Mouse (Mus musculus) liver, embryonic 15.5 days (tissue): ENCODE results near the gene Ccser1. TPM values are rescaled to one million over a fixed set of nuclear protein-coding genes. Genes with fewer than 3 reads are reported as not detected.

Source experiments
- ATAC-seq: fragments of 200-750 bp; cut with Nextera tagmentation; 2 replicates; pipeline ENCODE4 v1.8.0; 2017; ENCODE audit warnings: moderate number of reproducible peaks, mild to moderate bottlenecking, moderate library complexity; ENCODE audit not compliant: insufficient read depth
- H3K27ac ChIP-seq: fragments of 300-500 bp; sonication (generic); replicated peaks from 2 replicates; pipeline ENCODE4 v1.5.1; 2015; ENCODE audit warnings: mild to moderate bottlenecking, inconsistent platforms
- H3K27me3 ChIP-seq: fragments of 300-500 bp; sonication (generic); 2 replicates; pipeline ENCODE4 v1.6.1; 2015; ENCODE audit warnings: mild to moderate bottlenecking, inconsistent platforms
- H3K36me3 ChIP-seq: fragments of 300-500 bp; sonication (generic); replicated peaks from 2 replicates; pipeline ENCODE4 v1.6.1; 2015; ENCODE audit warnings: moderate library complexity, mild to moderate bottlenecking, inconsistent platforms
- H3K4me1 ChIP-seq: fragments of 300-500 bp; sonication (generic); replicated peaks from 2 replicates; pipeline ENCODE4 v1.6.1; 2015; ENCODE audit warnings: inconsistent platforms
- H3K4me2 ChIP-seq: fragments of 300-500 bp; sonication (generic); 2 replicates; pipeline ENCODE4 v1.6.1; 2015; ENCODE audit warnings: moderate library complexity, mild to moderate bottlenecking, inconsistent platforms
- H3K4me3 ChIP-seq: fragments of 300-500 bp; sonication (generic); replicated peaks from 2 replicates; pipeline ENCODE4 v1.5.1; 2015; ENCODE audit warnings: mild to moderate bottlenecking, inconsistent platforms
- H3K9ac ChIP-seq: fragments of 300-500 bp; sonication (generic); 2 replicates; pipeline ENCODE4 v1.6.1; 2015; ENCODE audit warnings: moderate library complexity, mild to moderate bottlenecking, inconsistent platforms
- H3K9me3 ChIP-seq: fragments of 300-500 bp; sonication (generic); replicated peaks from 2 replicates; pipeline ENCODE4 v1.6.1; 2016; ENCODE audit warnings: inconsistent platforms
- WGBS: fragments of 180-500 bp; shearing (Covaris S2); methylation state at CpG from one replicate; pipeline ENCODE4 v1.1.7; 2015; ENCODE audit warnings: mixed read lengths; ENCODE audit not compliant: insufficient replicate concordance; 5-methylcytosine and 5-hydroxymethylcytosine counted together
- polyA plus RNA-seq: library from polyadenylated mRNA; unstranded; fragments of >200 nt; fragmentation: Nextera tagmentation; extraction: Ambion mirVana; gene quantifications from 2 replicates; pipeline ENCODE4 v1.2.1, GENCODE M21; 2015

Gene Ccser1
- polyA plus RNA-seq, 1 experiment from 2014 or later, result 0.23 TPM

GRCm38 (mm10) chr6:61876302-61876701 is 696.2 kb downstream of the Ccser1 start:
- Histone ChIP-seq H3K9ac (no peak overlapping the region), H3K4me1 (no peaks in the 10 kb centered on the region), H3K4me3 (no peak overlapping the region), H3K27me3 (no peaks in the 10 kb centered on the region), H3K36me3 (no peaks in the 10 kb centered on the region), H3K9me3 (no peaks in the 10 kb centered on the region), H3K4me2 (no peak overlapping the region), H3K27ac (no peak overlapping the region)
- no peak for ATAC-seq
- WGBS, result 54% methylated on average over 1 of the region's 1 CpGs

GRCm38 (mm10) chr6:61898238-61898637 is 718.1 kb downstream of the Ccser1 start:
- H3K36me3 ChIP-seq, result no peaks in the 10 kb centered on the region
- H3K27ac ChIP-seq, result no peak overlapping the region
- H3K9me3 ChIP-seq, result no peaks in the 10 kb centered on the region
- H3K4me3 ChIP-seq, result no peak overlapping the region
- no peaks in the 10 kb centered on the region for H3K27me3 ChIP-seq
- 54% methylated on average over 4 of the region's 4 CpGs for WGBS
- H3K9ac ChIP-seq, result no peak overlapping the region
- no peak overlapping the region for H3K4me2 ChIP-seq
- no peak for ATAC-seq
- no peaks in the 10 kb centered on the region for H3K4me1 ChIP-seq

GRCm38 (mm10) chr6:61902715-61903114 is 722.6 kb downstream of the Ccser1 start:
- H3K4me2 ChIP-seq, result no peak overlapping the region
- H3K4me1 ChIP-seq, result no peaks in the 10 kb centered on the region
- no peak overlapping the region for H3K27ac ChIP-seq
- no peak overlapping the region for H3K9ac ChIP-seq
- no peaks in the 10 kb centered on the region for H3K36me3 ChIP-seq
- WGBS, result 14% methylated on average over 1 of the region's 1 CpGs
- no peaks in the 10 kb centered on the region for H3K9me3 ChIP-seq
- no peaks in the 10 kb centered on the region for H3K27me3 ChIP-seq
- no peak overlapping the region for H3K4me3 ChIP-seq
- no peak for ATAC-seq

- no peaks in the 10 kb centered on the region for H3K4me1 ChIP-seq
- H3K27me3 ChIP-seq, result no peaks in the 10 kb centered on the region
- H3K9me3 ChIP-seq, result no peaks in the 10 kb centered on the region
- H3K9ac ChIP-seq, result no peak overlapping the region
- H3K36me3 ChIP-seq, result no peaks in the 10 kb centered on the region
- H3K4me2 ChIP-seq, result no peak overlapping the region
- no peak overlapping the region for H3K4me3 ChIP-seq
- 67% methylated on average over 3 of the region's 3 CpGs for WGBS
- ATAC-seq, result no peak
- no peak overlapping the region for H3K27ac ChIP-seq
Measured at GRCm38 (mm10) chr6:61912896-61913295, 732.8 kb downstream of the Ccser1 start.

GRCm38 (mm10) chr6:61931622-61932021 is 751.5 kb downstream of the Ccser1 start:
- WGBS, result 65% methylated on average over 1 of the region's 1 CpGs
- H3K27ac ChIP-seq, result no peak overlapping the region
- no peaks in the 10 kb centered on the region for H3K9me3 ChIP-seq
- no peak overlapping the region for H3K9ac ChIP-seq
- H3K4me1 ChIP-seq, result no peaks in the 10 kb centered on the region
- H3K36me3 ChIP-seq, result no peaks in the 10 kb centered on the region
- no peak overlapping the region for H3K4me3 ChIP-seq
- H3K4me2 ChIP-seq, result no peak overlapping the region
- H3K27me3 ChIP-seq, result no peaks in the 10 kb centered on the region
- ATAC-seq, result no peak

GRCm38 (mm10) chr6:61936656-61937055 is 756.5 kb downstream of the Ccser1 start:
- ATAC-seq, result no peak
- no peak overlapping the region for H3K27ac ChIP-seq
- no peak overlapping the region for H3K4me3 ChIP-seq
- H3K9ac ChIP-seq, result no peak overlapping the region
- no peaks in the 10 kb centered on the region for H3K27me3 ChIP-seq
- H3K9me3 ChIP-seq, result no peaks in the 10 kb centered on the region
- no peak overlapping the region for H3K4me2 ChIP-seq
- WGBS, result 40% methylated on average over 1 of the region's 1 CpGs
- no peaks in the 10 kb centered on the region for H3K36me3 ChIP-seq
- H3K4me1 ChIP-seq, result no peaks in the 10 kb centered on the region

- 68% methylated on average over 1 of the region's 1 CpGs for WGBS
- no peak overlapping the region for H3K4me2 ChIP-seq
- H3K4me3 ChIP-seq, result no peak overlapping the region
- no peaks in the 10 kb centered on the region for H3K27me3 ChIP-seq
- no peaks in the 10 kb centered on the region for H3K9me3 ChIP-seq
- ATAC-seq, result no peak
- no peaks in the 10 kb centered on the region for H3K36me3 ChIP-seq
- no peak overlapping the region for H3K27ac ChIP-seq
- H3K4me1 ChIP-seq, result no peaks in the 10 kb centered on the region
- no peak overlapping the region for H3K9ac ChIP-seq
Measured at GRCm38 (mm10) chr6:61939236-61939635, 759.1 kb downstream of the Ccser1 start.

GRCm38 (mm10) chr6:61953703-61954102 is 773.6 kb downstream of the Ccser1 start:
- H3K4me3 ChIP-seq, result no peak overlapping the region
- no peak overlapping the region for H3K9ac ChIP-seq
- H3K27me3 ChIP-seq, result no peaks in the 10 kb centered on the region
- WGBS, result 57% methylated on average over 2 of the region's 2 CpGs
- no peaks in the 10 kb centered on the region for H3K9me3 ChIP-seq
- H3K4me1 ChIP-seq, result no peaks in the 10 kb centered on the region
- no peak for ATAC-seq
- no peak overlapping the region for H3K4me2 ChIP-seq
- no peaks in the 10 kb centered on the region for H3K36me3 ChIP-seq
- H3K27ac ChIP-seq, result no peak overlapping the region

- no peak for ATAC-seq
- Histone ChIP-seq H3K4me3 (no peak overlapping the region), H3K27ac (no peak overlapping the region), H3K4me2 (no peak overlapping the region), H3K4me1 (no peaks in the 10 kb centered on the region), H3K36me3 (no peaks in the 10 kb centered on the region), H3K27me3 (no peaks in the 10 kb centered on the region), H3K9ac (no peak overlapping the region), H3K9me3 (no peaks in the 10 kb centered on the region)
- WGBS, result 52% methylated on average over 2 of the region's 2 CpGs
Measured at GRCm38 (mm10) chr6:61976878-61977277, 796.8 kb downstream of the Ccser1 start.

- 18% methylated on average over 2 of the region's 2 CpGs for WGBS
- Histone ChIP-seq H3K27me3 (no peaks in the 10 kb centered on the region), H3K9ac (no peak overlapping the region), H3K4me2 (no peak overlapping the region), H3K27ac (no peak overlapping the region), H3K9me3 (no peaks in the 10 kb centered on the region), H3K4me1 (no peaks in the 10 kb centered on the region), H3K4me3 (no peak overlapping the region), H3K36me3 (no peaks in the 10 kb centered on the region)
- ATAC-seq, result no peak
Measured at GRCm38 (mm10) chr6:61978379-61978778, 798.3 kb downstream of the Ccser1 start.

GRCm38 (mm10) chr6:62014374-62014773 is 834.2 kb downstream of the Ccser1 start:
- Histone ChIP-seq H3K4me2 (no peak overlapping the region), H3K4me1 (no peaks in the 10 kb centered on the region), H3K9me3 (no peaks in the 10 kb centered on the region), H3K4me3 (no peak overlapping the region), H3K36me3 (no peaks in the 10 kb centered on the region), H3K27ac (no peak overlapping the region), H3K9ac (no peak overlapping the region), H3K27me3 (no peaks in the 10 kb centered on the region)
- no peak for ATAC-seq

- 17% methylated on average over 1 of the region's 1 CpGs for WGBS
- Histone ChIP-seq H3K27me3 (no peaks in the 10 kb centered on the region), H3K27ac (no peak overlapping the region), H3K36me3 (no peaks in the 10 kb centered on the region), H3K9me3 (no peaks in the 10 kb centered on the region), H3K4me3 (no peak overlapping the region), H3K4me2 (no peak overlapping the region), H3K9ac (no peak overlapping the region), H3K4me1 (no peaks in the 10 kb centered on the region)
- ATAC-seq, result no peak
Measured at GRCm38 (mm10) chr6:62044454-62044853, 864.3 kb downstream of the Ccser1 start.
